Mouse (Mus musculus) ES-Bruce4 (cell line): ENCODE data around the gene Ctdsp1.

Experiments
- CTCF ChIP-seq: IDR thresholded peaks from one replicate; pipeline ENCODE4 v1.8.1; 2011; ENCODE audit warnings: low read depth, low read length
- EP300 ChIP-seq: IDR thresholded peaks from 2 replicates; pipeline ENCODE4 v1.6.1; 2011; ENCODE audit warnings: low read depth, low read length; ENCODE audit not compliant: insufficient read depth

- TF ChIP-seq EP300 (no peak), CTCF (no peak)
These were observed 12.9 kb downstream of the Ctdsp1 start for GRCm38 (mm10) chr1:74404206-74404605.
